10 mouse cellular contexts compared by ENCODE assay signal in genomic region chr6:100356617-100357399, GRCm38 (mm10).
DNase-seq lines count a peak whose midpoint lies in the region; ATAC-seq lines count a peak whose summit lies in the region.
"Had no signal": no experiment of that assay in that cellular context is flagged by ENCODE, and none has a peak within 500 bp of the region (broad histone marks: within the 10 kb centered on the region; RNA-seq: fewer than 3 reads in every experiment).

No protein-coding gene starts in this region.

- WGBS in liver, embryonic 12.5 days (ENCODE audit: insufficient replicate concordance) = 46% methylated on average over 11 of the region's 11 CpGs

- H3K9ac ChIP-seq in liver, embryonic 12.5 days = no peak overlapping the region
- H3K9ac ChIP-seq: heart, embryonic 15.5 days had no signal

- DNase-seq in CD4-positive, CD25-positive, alpha-beta regulatory T cell, adult 2 months (ENCODE audit: low read depth, low spot score) = peak; percentile 9
- DNase-seq in R1 (ENCODE audit: low read depth, low spot score) (peak; percentile 15), MN1 (ENCODE audit: low spot score) (no peak)
- DNase-seq in splenic B cell, adult 2 months (ENCODE audit: low read depth, low spot score) = peak; percentile 77
- DNase-seq in c-Kit-positive CD71-positive TER-119-positive erythroid progenitor cells, embryonic 14.5 days (ENCODE audit: low spot score) = no peak
- no peak for DNase-seq in left cerebral cortex, postnatal 10 days (ENCODE audit: extremely low spot score in 1 of 2, low spot score in 2 of 2)
- DNase-seq: kidney, adult 18-20 months had no signal

- intact Hi-C loops in left cerebral cortex, postnatal 10 days (cut with DNase I) = no loop called here

- H3K4me2 ChIP-seq in liver, embryonic 12.5 days = no peak overlapping the region
- H3K4me2 ChIP-seq: heart, embryonic 15.5 days had no signal

- H3K27me3 ChIP-seq in liver, embryonic 12.5 days (replicated peaks) = no peaks in the 10 kb centered on the region
- no peaks in the 10 kb centered on the region for H3K27me3 ChIP-seq in splenic B cell, adult 2 months (ENCODE audit: control insufficient read depth, insufficient read depth, low read length, poor library complexity, severe bottlenecking)
- H3K27me3 ChIP-seq: heart, embryonic 15.5 days had no signal

- 0 out of 2 replicates have a peak, but pooled peaks cover 5% of the 10 kb centered on the region for H3K4me1 ChIP-seq in liver, embryonic 12.5 days
- H3K4me1 ChIP-seq: heart, embryonic 15.5 days had no signal

- H3K36me3 ChIP-seq in liver, embryonic 12.5 days = no peaks in the 10 kb centered on the region
- H3K36me3 ChIP-seq in splenic B cell, adult 2 months (ENCODE audit: control insufficient read depth, insufficient read depth, low read length, poor library complexity, severe bottlenecking) = no peaks in the 10 kb centered on the region
- H3K36me3 ChIP-seq: heart, embryonic 15.5 days had no signal

- no peaks in the 10 kb centered on the region for H3K9me3 ChIP-seq in liver, embryonic 12.5 days (replicated peaks)
- H3K9me3 ChIP-seq: heart, embryonic 15.5 days had no signal

- no peak overlapping the region for H3K4me3 ChIP-seq in liver, embryonic 12.5 days
- H3K4me3 ChIP-seq: heart, embryonic 15.5 days had no signal

- ATAC-seq in CD4-positive, CD25-positive, alpha-beta regulatory T cell, adult 4 months = no peak
- ATAC-seq in liver, embryonic 12.5 days = 0 out of 2 replicates have a peak, but pooled peaks have one; percentile 30

- no peak overlapping the region for H3K27ac ChIP-seq in liver, embryonic 12.5 days
- H3K27ac ChIP-seq: heart, embryonic 15.5 days had no signal

Comparison
In these comparisons a context has a peak if more than half of its experiments do, and no peak if none do; other contexts are left out.
1. DNase-seq: peak in CD4-positive, CD25-positive, alpha-beta regulatory T cell, adult 2 months (single experiment), R1 (single experiment) and splenic B cell, adult 2 months (single experiment); none in MN1 (single experiment), c-Kit-positive CD71-positive TER-119-positive erythroid progenitor cells, embryonic 14.5 days (single experiment) and left cerebral cortex, postnatal 10 days (0 of 2).